Mouse (Mus musculus): ENCODE data around the gene Twist1. TPM values are rescaled to one million over a fixed set of nuclear protein-coding genes. Genes with fewer than 3 reads are reported as not detected.
A peak's percentile ranks its signal among the peaks of the same experiment; 100 is the strongest.

Gene Twist1
- total RNA-seq (2021), result 1 to 10 TPM; 2.0 to 2.7 TPM

- DNase-seq, result peak; percentile 58 to 67
- intact Hi-C loops (cut with DNase I), result no loop called here
Measured at GRCm38 (mm10) chr12:33957400-33958240, at the start of gene Twist1. Gene Twist1 (plus strand): TSS chr12:33957671.

GRCm38 (mm10) chr12:33926751-33927150, 30.7 kb upstream of the Twist1 start:
- DNase-seq, result no peak
- intact Hi-C loops (cut with DNase I), result no loop called here

GRCm38 (mm10) chr12:33927334-33928098, 30.0 kb upstream of the Twist1 start:
- intact Hi-C loops (cut with DNase I), result no loop called here
- DNase-seq, result no peak

GRCm38 (mm10) chr12:33928331-33929192, 28.9 kb upstream of the Twist1 start, which contains the start of gene Ferd3l:
Gene Ferd3l (plus strand): TSS chr12:33928425.
- DNase-seq, result no peak
- intact Hi-C loops (cut with DNase I), result no loop called here

- DNase-seq, result no peak
- intact Hi-C loops (cut with DNase I), result no loop called here
Measured at GRCm38 (mm10) chr12:33952843-33953242, 4.6 kb upstream of the Twist1 start.

GRCm38 (mm10) chr12:33954931-33955565, 2.4 kb upstream of the Twist1 start:
- no peak for DNase-seq
- intact Hi-C loops (cut with DNase I), result no loop called here

GRCm38 (mm10) chr12:33955606-33956295, 1.7 kb upstream of the Twist1 start:
- intact Hi-C loops (cut with DNase I), result no loop called here
- DNase-seq, result no peak

GRCm38 (mm10) chr12:33956576-33957399, 683 bp upstream of the Twist1 start:
- peak; percentile 42 to 48 for DNase-seq
- intact Hi-C loops (cut with DNase I), result no loop called here

GRCm38 (mm10) chr12:33958241-33959194, 1.0 kb downstream of the Twist1 start:
- intact Hi-C loops (cut with DNase I), result no loop called here
- DNase-seq, result peak; percentile 26 to 37

- intact Hi-C loops (cut with DNase I), result no loop called here
- no peak for DNase-seq
Measured at GRCm38 (mm10) chr12:33959206-33959605, 1.7 kb downstream of the Twist1 start.

GRCm38 (mm10) chr12:33959846-33960245, 2.4 kb downstream of the Twist1 start:
- intact Hi-C loops (cut with DNase I), result loop anchor here (10.0 kb wide), 1 partner anchor 705 kb away; no protein-coding TSS in a partner anchor
- no peak for DNase-seq

GRCm38 (mm10) chr12:33961013-33961412, 3.5 kb downstream of the Twist1 start:
- intact Hi-C loops (cut with DNase I), result loop anchor here (10.0 kb wide), 1 partner anchor 704 kb away; no protein-coding TSS in a partner anchor
- DNase-seq, result no peak

- DNase-seq, result no peak
Measured at GRCm38 (mm10) chr12:33962118-33962772, 4.8 kb downstream of the Twist1 start.

GRCm38 (mm10) chr12:33962773-33963130, 5.3 kb downstream of the Twist1 start:
- intact Hi-C loops (cut with DNase I), result loop anchor here (10.0 kb wide), 1 partner anchor 702 kb away; no protein-coding TSS in a partner anchor
- no peak for DNase-seq

More at GRCm38 (mm10) chr12:33962118-33962772, 4.8 kb downstream of the Twist1 start:
- intact Hi-C loops (cut with DNase I), result loop anchor here (10.0 kb wide), 1 partner anchor 703 kb away; no protein-coding TSS in a partner anchor

GRCm38 (mm10) chr12:33963671-33964369, 6.3 kb downstream of the Twist1 start:
- no peak for DNase-seq
- intact Hi-C loops (cut with DNase I), result loop anchor here (10.0 kb wide), 1 partner anchor 701 kb away; no protein-coding TSS in a partner anchor

GRCm38 (mm10) chr12:33964427-33964826, 7.0 kb downstream of the Twist1 start:
- DNase-seq, result no peak

More at GRCm38 (mm10) chr12:33964427-33964826, 7.0 kb downstream of the Twist1 start:
- intact Hi-C loops (cut with DNase I), result loop anchor here (10.0 kb wide), 1 partner anchor 700 kb away; no protein-coding TSS in a partner anchor
